Mouse (Mus musculus): ENCODE results near the gene Sema3e.

Sema3e gene

DNA sequence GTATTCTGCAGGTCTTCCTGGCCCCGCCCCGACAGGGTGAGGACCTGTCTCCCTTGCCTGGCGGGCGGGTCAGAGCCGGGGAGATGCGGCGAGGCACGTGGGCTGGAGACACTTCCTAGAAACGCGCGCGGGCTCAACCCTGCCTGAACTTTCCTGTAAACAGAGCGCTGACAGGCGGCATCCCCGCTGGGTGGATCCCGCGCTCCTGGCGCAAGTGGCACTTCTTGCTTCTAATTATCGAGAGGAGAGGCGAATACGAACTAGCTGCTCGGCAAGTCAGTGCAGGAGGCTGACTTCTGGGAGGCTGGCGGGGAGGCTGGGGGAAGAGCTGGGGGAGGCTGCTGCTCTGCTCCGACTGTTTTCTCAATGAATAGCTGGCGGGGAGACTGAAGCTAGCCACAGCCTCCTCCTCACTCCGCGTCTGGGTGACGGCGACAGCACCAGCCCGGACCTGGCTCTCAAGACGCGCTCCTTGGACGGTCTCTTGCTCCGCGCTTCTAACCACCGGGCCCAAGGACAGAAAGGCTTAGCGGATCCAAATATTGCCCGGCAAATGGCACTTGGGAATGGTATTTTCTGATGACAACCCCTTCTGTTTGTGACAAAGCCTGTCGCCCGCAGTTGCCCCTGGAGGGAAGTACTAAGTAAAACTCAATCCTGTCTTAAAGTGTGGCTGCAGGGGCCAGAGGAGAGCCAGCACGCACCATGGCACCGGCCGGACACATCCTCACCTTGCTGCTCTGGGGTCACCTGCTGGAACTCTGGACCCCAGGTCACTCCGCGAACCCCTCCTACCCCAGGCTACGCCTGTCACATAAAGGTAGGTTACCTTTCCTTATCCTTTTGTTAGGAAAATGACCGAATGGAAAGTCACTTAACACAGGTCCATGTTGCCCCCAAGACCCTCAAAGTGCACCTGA, at the start of gene Sema3e:
Sema3e (plus strand) TSS at position 72 of the 920 bp plus-strand sequence.
- peak; percentile 20 for DNase-seq (ENCODE audit: low spot score)

DNA sequence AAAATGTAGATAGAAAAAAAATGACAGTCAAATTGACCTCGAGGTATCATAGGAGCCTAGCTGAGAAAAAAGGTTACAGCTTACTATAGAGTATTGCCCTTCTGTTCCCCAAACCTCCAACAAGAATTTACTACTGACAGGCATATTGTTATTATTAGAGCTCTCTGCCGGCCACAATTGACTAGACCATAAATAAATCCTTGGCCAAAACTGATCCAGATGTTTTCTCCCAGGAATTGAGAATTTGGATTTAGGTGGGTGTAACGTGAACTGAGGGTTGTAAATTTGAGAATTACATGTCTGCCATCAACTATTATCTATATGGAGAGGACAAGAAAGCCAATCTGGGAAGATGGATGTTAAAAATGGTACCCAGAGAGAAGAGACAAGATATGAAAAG, 47.5 kb upstream of the Sema3e start:
- DNase-seq (ENCODE audit: low spot score): no peak

DNA sequence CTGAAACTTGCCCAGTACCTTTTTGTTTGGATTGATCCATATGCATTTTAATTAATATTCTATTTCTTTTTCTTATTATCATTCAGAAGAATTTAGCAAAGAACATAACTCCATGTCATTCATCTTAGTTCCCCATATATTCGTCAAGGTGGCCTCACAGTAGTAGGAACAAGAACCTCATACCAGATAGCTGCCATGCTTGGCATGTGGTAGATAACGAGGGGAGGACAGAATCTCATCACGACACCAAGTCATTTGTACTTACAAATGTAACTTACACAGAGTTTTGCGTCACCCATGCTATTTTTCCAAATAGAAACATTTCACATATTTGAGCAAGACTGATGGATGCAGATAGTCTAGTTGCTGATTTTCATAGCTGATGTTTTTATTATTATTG, 45.9 kb upstream of the Sema3e start:
- DNase-seq (ENCODE audit: low spot score): no peak

- no peak for DNase-seq (ENCODE audit: low spot score)
Measured at GRCm38 (mm10) chr5:13982417-13983054, 42.5 kb upstream of the Sema3e start.

GRCm38 (mm10) chr5:13983608-13984007, 41.5 kb upstream of the Sema3e start:
- DNase-seq (ENCODE audit: low spot score): no peak

DNA sequence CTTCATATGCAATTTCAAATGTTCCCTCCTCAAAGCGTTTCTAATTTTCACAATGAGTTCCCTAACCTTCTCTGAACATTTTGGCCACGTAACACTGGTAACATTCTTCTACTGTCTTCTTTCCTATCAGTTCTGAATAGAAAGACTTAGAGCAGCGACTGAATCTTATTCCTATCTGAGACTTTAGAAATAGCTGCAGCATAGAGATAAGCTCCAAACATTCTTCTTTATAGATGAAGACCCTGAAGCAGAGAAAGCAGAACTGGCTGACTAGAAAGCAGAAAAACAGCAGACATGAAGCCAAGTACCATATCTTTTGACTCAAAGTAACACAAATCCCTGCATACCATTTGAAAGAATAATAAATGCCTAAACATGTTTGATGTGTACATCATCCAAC, 39.4 kb upstream of the Sema3e start:
- DNase-seq (ENCODE audit: low spot score): no peak

DNA sequence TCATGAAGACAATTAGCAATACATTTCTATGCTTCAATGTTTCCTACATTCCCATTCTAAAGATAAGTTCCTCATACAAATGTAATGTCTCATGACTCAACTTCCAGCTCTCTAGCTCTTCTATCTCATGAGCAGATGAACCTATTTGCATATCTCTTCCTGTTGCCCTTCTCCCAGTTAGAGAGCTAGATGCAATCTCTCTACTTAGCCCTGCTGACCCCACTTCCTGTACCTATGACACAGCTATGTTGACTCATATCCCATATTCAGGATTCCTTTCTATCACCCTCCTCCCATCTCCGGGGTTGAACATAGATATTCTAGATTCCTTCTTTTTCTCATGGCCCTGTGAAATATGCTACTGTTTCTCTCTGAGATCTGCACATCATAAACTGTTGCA, 38.0 kb upstream of the Sema3e start:
- no peak for DNase-seq (ENCODE audit: low spot score)

DNA sequence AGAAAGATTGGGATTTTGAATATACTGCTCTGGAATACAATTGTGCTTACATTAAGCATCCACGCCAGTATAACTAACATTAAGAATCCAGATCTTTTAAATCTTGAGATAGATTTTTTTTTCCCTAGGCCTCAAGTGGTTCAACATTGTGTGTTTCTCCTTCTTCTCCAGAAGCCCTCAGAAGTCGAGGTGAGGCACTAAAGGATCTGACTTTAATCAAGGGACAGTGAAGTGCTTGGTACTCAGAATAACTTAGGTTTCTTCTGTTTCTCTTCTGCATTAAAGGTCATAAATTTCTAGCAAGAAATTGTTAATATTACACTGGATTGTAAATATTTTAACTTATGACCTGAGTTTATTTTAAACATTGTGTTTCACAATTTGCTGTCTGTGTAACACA, 37.1 kb upstream of the Sema3e start:
- no peak for DNase-seq (ENCODE audit: low spot score)

DNA sequence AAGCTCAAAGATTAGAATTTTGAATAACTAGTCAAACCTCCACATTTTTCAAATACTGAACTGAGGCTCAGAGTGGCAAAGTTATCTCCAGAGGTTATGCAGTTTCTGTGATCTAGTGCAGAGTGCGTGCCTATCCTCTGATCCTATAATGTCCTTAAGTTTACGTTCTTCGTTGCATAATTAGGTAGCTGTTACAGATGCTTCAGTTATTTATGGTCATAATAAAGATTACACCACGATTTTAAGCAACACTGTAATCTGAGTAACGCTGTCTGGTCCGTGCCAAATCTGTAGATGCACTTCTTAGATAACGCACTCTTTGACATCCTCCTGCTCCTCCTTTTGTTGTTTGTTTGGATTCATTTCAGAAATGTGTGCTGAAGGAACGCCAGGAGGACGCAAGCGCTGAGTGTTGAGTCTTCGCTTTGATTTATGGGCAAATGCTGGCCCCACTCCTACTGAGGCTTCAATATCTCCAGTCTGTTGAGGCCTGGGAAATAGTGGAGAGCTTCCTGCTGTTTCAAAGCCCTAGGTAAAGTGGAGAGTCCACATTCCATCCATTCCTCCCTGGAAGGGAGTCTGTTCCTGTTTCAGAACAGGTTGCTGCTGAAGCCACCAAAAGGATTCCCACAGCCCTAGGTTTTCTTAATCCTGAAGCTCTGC, 32.2 kb upstream of the Sema3e start:
- no peak for DNase-seq (ENCODE audit: low spot score)

GRCm38 (mm10) chr5:14028341-14028740, 3.3 kb downstream of the Sema3e start:
- DNase-seq (ENCODE audit: low spot score): no peak

GRCm38 (mm10) chr5:14030796-14031195, 5.7 kb downstream of the Sema3e start:
- no peak for DNase-seq (ENCODE audit: low spot score)

- DNase-seq (ENCODE audit: low spot score): no peak
Measured at GRCm38 (mm10) chr5:14032056-14032455, 7.0 kb downstream of the Sema3e start.

DNA sequence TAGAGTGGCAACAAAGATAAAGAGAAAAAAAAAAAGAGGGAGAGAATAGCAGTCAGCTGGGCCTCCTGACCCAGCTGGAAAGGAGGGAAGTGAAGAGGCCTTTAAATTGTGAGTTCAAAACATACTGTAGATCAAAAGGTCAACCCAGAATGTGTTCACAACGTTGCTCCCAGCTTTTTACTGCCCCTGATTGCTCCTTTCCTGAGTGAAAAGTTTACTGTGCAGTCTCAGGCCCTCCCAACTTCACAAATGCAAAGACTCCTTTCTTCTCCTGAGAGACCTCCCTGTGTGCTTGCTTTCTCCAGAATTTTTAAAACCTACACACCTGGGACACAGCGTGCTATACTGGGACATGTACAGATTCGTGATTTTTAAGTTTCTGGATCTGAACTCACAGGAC, 8.2 kb downstream of the Sema3e start:
- no peak for DNase-seq (ENCODE audit: low spot score)

- DNase-seq (ENCODE audit: low spot score): no peak
Measured at GRCm38 (mm10) chr5:14038813-14039496, 13.9 kb downstream of the Sema3e start.

GRCm38 (mm10) chr5:14040208-14040607, 15.1 kb downstream of the Sema3e start:
- no peak for DNase-seq (ENCODE audit: low spot score)

GRCm38 (mm10) chr5:14043116-14043515, 18.0 kb downstream of the Sema3e start:
- no peak for DNase-seq (ENCODE audit: low spot score)

DNA sequence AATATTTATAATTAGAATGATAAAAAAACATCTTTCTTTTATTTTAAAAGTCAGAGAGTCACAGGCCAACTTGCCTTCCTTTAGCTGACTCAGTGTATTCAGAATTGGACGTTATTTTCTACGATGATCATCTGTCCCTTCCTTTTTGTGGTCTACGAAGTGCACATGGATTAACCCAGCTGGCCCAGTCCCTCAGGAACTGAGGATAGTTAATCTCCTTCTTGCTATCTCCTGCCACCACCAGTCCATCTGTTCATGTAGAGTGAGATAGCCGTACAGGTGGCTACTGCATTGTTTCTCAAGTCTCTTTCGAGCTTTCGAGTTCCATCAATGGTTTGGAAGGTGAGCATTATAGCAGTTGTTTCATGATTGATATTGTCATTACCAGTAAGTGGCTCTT, 18.9 kb downstream of the Sema3e start:
- DNase-seq (ENCODE audit: low spot score): no peak

GRCm38 (mm10) chr5:14048660-14049059, 23.6 kb downstream of the Sema3e start:
- no peak for DNase-seq (ENCODE audit: low spot score)

DNA sequence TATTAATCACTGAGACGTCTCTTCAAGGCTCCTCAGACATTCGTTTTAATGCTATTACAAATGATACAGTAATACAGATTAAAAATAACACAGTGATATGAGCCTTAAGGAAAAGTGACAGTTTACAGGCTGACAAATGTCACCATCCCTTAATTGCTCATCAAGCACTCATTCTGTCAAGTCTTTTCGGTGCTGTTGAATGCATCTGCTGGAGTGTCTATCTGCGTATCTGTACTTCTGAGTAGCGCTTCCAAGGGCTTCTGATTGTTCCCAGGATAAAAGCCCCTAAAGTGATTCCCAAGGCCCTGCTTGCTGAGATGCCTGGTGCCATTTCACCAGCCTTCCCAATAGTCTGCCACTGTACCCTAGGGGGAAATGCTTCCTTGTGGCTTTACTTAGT, 29.4 kb downstream of the Sema3e start:
- DNase-seq (ENCODE audit: low spot score): no peak

DNA sequence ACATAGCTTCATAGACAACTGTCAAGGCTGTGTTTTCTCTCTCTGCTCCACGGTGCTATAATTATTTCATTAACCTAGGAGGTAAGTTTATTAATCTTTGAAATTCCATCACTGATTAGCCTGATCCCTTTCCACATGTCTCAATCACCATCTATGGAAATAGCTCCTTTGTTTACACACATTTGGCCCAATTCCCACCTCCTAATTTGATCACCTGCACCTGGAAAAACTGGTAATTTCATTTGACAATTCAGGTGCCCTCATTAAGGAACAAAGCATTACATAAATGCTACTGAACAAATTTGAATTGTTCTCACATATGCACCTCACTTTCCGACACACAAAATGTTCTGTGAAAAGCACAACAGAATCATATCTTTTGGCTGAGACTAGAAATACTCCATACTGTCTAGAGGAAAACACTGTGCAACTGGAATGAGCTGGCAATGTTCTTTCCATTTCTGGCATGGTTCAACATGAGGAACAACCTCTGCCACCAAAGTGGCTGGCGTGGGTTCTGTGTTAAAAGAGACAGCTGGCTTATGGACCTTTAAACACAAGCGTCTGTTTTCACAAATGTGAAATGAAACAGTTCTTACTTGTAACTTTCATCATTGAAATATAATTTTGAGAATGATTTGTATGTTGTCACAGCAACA, 34.9 kb downstream of the Sema3e start:
- DNase-seq (ENCODE audit: low spot score): no peak

DNA sequence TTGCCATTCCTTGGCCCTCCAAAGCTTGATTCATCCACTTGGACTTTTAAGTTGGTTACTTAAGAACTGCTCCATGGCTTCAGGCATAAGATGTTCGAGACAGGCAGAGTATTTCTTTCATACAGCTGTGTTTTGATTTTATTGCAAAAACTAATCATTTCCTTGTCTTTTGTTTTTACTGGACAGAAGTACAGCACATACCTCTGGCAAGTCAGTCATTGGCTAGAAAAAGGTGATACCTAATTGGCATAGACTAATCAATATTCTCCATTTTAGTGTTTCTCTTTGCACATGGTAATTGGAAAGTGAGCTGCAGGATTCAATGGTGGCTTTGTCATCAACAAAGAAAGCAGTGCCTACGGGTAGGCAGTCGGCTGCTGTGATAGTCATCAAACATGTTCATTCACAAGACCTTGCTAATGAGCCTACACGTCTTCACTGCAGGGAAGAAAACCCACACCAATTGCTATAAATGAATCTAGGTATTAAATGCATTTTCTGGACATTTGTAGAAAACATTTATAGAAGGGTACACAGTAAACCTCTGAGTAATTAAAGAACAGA, 37.9 kb downstream of the Sema3e start:
- no peak for DNase-seq (ENCODE audit: low spot score)

Data from testis, postnatal 14 days (tissue).